Mouse (Mus musculus) bone marrow, adult 2 months (tissue): ENCODE results near the gene Flt3l. TPM values are rescaled to one million over a fixed set of nuclear protein-coding genes. Genes with fewer than 3 reads are reported as not detected.

ENCODE experiments used
- H3K27ac ChIP-seq: fragments of 200-500 bp; 2 replicates; pipeline ENCODE4 v1.5.1; 2012; ENCODE audit warnings: low read depth, mild to moderate bottlenecking, control low read depth, inconsistent platforms, low read length; ENCODE audit not compliant: control insufficient read depth, poor library complexity, insufficient read depth
- H3K4me1 ChIP-seq: fragments of 200-500 bp; 2 replicates; pipeline ENCODE4 v1.6.1; 2011; ENCODE audit warnings: low read length; ENCODE audit not compliant: control insufficient read depth, insufficient read depth
- H3K4me3 ChIP-seq: fragments of 200-500 bp; replicated peaks from 2 replicates; pipeline ENCODE3; 2011; ENCODE audit warnings: mild to moderate bottlenecking, low read depth, low read length, control low read depth; ENCODE audit not compliant: control insufficient read depth
- CTCF ChIP-seq: fragments of 200-500 bp; IDR thresholded peaks from 2 replicates; pipeline ENCODE4 v1.5.1; 2011; ENCODE audit warnings: low read length, control low read depth; ENCODE audit not compliant: control insufficient read depth, insufficient read depth
- POLR2A ChIP-seq: fragments of 200-500 bp; IDR thresholded peaks from 2 replicates; pipeline ENCODE4 v1.6.1; 2011; ENCODE audit warnings: low read depth, mild to moderate bottlenecking, control low read depth, low read length, borderline replicate concordance; ENCODE audit not compliant: control insufficient read depth
- WGBS: fragments of 180-500 bp; shearing (Covaris S2); methylation state at CpG from one replicate; pipeline ENCODE4 v1.1.7; 2018; 5-methylcytosine and 5-hydroxymethylcytosine counted together
- polyA plus RNA-seq: library from polyadenylated mRNA; stranded (reverse); fragments of >200 nt; gene quantifications from 2 replicates; pipeline ENCODE4 v1.2.4, GENCODE M21; 2011; ENCODE audit warnings: low replicate concordance; ENCODE audit not compliant: missing spikeins, insufficient read depth, insufficient read length

The Flt3l gene
- polyA plus RNA-seq, 1 experiment: 85.0 TPM

DNA sequence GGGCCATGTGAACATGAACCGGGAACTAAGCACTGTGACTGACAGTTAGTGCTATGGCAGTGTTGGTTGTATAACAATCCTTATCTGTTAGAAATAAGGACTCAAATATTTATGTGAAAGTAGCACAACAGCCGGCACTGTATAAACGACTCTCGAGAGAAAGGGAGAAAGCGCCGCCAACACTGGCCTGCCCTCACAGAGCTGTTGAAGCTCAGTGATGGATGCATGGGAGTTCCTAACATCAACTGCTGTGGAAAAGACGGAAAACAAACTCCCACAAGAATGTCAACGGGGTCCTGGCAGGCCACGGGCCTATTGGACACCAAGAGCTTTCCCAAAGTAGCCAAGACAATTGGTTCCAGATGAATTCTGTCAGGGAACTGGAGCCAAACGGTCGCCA lies 15.1 kb upstream of the Flt3l start:
- no peak for TF ChIP-seq CTCF
- TF ChIP-seq POLR2A: no peak
- Histone ChIP-seq H3K4me1 (no peaks in the 10 kb centered on the region; the same call in 1 of the 2 replicates), H3K27ac (no peak overlapping the region), H3K4me3 (no peak overlapping the region)
- WGBS: 67% methylated on average over 11 of the region's 11 CpGs

DNA sequence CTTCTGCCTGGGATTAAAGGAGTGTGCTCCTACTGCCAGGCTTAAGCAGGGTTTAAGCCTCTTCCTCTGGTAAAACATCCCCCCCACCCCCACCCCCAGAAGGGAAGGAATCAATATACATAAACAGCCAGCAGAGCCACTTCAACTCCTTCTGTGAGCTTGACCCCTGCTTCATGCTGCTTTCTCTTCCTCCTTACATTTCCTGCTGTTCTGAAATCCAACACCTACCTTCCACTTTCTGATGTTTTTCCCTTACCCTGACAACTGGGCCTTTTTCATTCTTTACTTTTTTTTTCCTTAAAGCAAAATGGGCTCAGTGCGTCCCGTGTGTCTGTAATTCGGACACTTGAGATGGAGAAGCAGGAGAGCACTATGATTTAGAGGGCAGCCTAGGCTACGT lies 14.1 kb upstream of the Flt3l start:
- TF ChIP-seq POLR2A: no peak
- no peak for TF ChIP-seq CTCF
- Histone ChIP-seq H3K4me1 (no peaks in the 10 kb centered on the region; the same call in 1 of the 2 replicates), H3K4me3 (no peak overlapping the region), H3K27ac (no peak overlapping the region)
- 70% methylated on average over 4 of the region's 4 CpGs for WGBS

DNA sequence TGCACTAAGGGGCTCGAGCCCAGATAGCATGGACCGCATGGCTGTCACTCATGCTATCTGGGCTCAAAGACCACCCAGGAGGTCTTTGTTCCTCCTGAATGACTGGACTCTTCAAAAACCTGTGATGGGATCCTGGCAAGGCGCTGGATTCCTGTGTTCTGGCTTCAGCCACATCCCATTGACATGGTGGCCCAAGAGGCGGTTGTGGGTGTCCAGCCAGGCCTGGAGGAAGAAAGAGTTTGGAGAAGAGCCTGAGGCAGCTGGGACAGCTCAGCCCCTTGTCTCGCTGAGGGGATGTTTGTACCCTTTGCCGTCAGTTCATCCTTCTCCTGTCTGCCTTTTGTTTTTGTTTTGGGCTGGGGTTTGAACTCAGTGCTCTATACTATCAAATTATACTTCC lies 13.3 kb upstream of the Flt3l start:
- H3K27ac ChIP-seq: no peak overlapping the region
- 81% methylated on average over 6 of the region's 6 CpGs for WGBS
- TF ChIP-seq POLR2A: no peak
- no peak for TF ChIP-seq CTCF
- no peak overlapping the region for H3K4me3 ChIP-seq
- H3K4me1 ChIP-seq: no peaks in the 10 kb centered on the region; the same call in 1 of the 2 replicates

GRCm38 (mm10) chr7:45148534-45149098 lies 12.4 kb upstream of the Flt3l start:
- no peak overlapping the region for H3K4me3 ChIP-seq
- TF ChIP-seq CTCF (no peak), POLR2A (no peak)
- H3K4me1 ChIP-seq: no peaks in the 10 kb centered on the region; the same call in 1 of the 2 replicates
- no peak overlapping the region for H3K27ac ChIP-seq
- WGBS: 67% methylated on average over 4 of the region's 4 CpGs

DNA sequence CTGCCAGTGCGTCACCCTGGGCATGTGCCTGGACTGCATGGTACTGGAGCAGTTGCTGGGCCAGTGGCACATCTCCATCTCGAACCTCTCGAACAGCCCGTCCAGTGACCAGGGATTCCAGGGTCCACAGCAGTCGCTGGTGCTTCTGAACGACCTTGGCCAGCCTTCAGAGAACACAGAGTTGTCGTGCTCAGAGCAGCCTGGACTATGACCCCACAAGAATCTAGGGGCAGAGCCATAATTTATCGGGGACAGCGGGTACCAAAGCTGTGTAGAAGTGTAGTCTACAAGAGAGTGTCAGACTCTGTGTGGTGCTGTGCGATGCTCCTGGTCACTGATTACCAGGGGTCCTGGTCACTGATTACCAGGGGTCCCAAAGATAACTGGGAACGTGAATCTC lies 11.7 kb upstream of the Flt3l start:
- no peak for TF ChIP-seq POLR2A
- no peak for TF ChIP-seq CTCF
- WGBS: 89% methylated on average over 11 of the region's 11 CpGs
- Histone ChIP-seq H3K27ac (no peak overlapping the region), H3K4me3 (no peak overlapping the region), H3K4me1 (no peaks in the 10 kb centered on the region; the same call in 1 of the 2 replicates)

GRCm38 (mm10) chr7:45147267-45147666 lies 11.0 kb upstream of the Flt3l start:
- H3K4me1 ChIP-seq: no peaks in the 10 kb centered on the region; the same call in 1 of the 2 replicates
- no peak overlapping the region for H3K27ac ChIP-seq
- no peak for TF ChIP-seq POLR2A
- no peak for TF ChIP-seq CTCF
- H3K4me3 ChIP-seq: no peak overlapping the region
- WGBS: 90% methylated on average over 11 of the region's 11 CpGs

GRCm38 (mm10) chr7:45145460-45145859 lies 9.2 kb upstream of the Flt3l start:
- no peak for TF ChIP-seq POLR2A
- TF ChIP-seq CTCF: no peak
- 88% methylated on average over 8 of the region's 8 CpGs for WGBS
- H3K4me1 ChIP-seq: no peaks in the 10 kb centered on the region
- no peak overlapping the region; the same call in 1 of the 2 replicates for H3K27ac ChIP-seq
- H3K4me3 ChIP-seq: no peak overlapping the region

DNA sequence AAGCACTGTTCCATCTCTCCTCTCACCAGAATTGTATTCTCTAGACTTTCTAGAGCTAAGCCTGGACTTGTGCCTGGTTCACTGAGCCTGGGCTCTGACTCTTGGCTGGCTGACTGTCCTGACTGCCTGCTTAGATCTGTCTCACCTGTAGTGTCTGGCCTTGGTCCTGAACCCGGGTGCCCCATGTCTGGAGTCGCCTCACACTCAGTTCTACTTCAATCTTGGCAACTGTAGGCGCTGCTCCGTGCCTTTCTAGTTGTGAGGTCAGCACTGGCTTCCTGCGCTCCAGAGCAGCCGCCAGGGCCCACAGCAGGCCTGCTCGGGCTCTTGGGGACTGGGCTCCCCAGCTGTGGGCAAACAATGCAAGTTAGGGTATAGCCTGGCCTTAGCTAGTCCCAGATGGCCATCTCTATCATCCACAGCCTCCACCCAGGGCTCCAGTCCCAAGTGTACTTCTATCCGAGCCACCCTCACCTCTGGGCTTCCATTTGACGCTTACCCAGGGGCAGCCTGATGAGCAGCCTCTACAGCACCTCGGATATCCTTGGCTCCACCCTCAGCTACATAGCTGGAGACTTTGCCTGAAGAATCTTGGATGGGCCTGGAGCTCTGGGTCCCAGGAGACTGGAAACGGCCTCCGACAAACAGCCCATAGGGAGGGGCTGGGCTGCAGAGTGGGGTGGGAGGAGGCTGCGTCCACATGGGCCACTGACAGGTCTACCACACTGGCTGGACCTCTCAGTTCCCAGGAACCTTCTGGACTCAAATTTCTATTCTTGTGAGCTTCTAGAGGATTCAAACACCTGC lies 8.3 kb upstream of the Flt3l start:
- WGBS: 92% methylated on average over 13 of the region's 13 CpGs
- H3K4me3 ChIP-seq: no peak overlapping the region
- no peak for TF ChIP-seq POLR2A
- no peak for TF ChIP-seq CTCF
- H3K27ac ChIP-seq: no peak overlapping the region
- H3K4me1 ChIP-seq: no peaks in the 10 kb centered on the region
